Mouse (Mus musculus) CD4-positive, CD25-positive, alpha-beta regulatory T cell (primary cell): ENCODE measurements around the gene Elp4. TPM values are rescaled to one million over a fixed set of nuclear protein-coding genes. Genes with fewer than 3 reads are reported as not detected.

ENCODE experiments used
- polyA plus RNA-seq: library from polyadenylated mRNA; unstranded; fragments of 100-300 nt; shearing (Covaris generic); gene quantifications from one replicate; pipeline ENCODE4 v1.2.1, GENCODE M21; 2017

Elp4 gene
- 21.3 TPM for polyA plus RNA-seq

GRCm38 (mm10) chr2:105903896-105904756, at the start of gene Elp4, which contains the start of gene Immp1l:
Gene Elp4 (minus strand): TSS chr2:105904564.
Gene Immp1l (plus strand): TSS chr2:105904638.

DNA sequence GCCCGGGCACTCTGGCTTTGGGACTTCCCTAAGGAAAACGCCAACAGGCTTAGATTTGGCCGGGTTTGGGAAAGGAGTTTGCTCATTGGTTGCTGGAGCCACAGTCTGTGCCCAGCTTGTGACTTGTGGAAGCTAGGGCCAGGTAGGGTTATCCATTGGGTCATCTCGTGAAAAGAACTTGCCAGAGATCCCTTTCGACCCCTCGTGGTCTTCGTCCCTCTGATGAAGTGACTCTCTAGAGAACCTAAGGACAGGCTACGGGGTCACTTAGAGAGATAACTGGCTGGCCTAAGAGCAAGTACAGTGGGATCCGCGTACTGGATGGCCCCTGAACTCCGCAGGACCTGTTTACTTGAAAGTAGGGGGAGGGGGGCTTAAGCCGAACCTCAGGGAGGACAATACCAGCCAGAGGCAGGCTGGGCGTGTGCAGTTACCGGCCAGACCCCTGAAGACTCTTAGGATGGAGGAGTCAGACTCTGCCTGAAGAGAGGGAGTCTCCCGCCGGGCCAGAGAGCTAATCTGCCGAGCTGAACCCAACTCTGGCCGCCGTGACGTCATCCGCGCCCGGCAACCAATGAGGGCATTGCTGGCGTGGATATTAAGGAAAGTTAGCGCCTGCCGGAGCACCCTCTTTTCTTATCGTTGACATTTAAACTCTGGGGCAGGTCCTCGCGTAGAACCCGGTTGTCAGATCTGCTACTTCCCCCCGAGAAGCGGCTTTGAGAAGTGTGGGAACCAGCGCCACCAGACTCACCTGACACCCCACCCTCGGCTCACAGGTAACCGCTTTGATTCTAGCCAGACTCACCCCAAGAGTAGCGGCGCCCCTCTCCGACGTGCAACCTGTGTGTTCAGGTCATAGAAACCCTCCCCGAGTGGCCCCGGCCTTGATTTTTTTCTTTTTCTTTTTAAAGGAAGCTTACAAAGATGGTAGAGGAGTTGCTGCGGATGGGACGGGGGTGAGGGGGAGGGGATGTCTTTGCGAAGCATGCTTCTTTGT, 235.8 kb downstream of the Elp4 start, which contains the start of gene Pax6:
Pax6 (plus strand) TSS at position 630 of the 1,000 bp plus-strand sequence.

Other genes with a start within 250 kb of the Elp4 start
- 0.43 TPM for gene Pax6, start 235.7 kb downstream of the Elp4 start, polyA plus RNA-seq
- gene Immp1l, start 74 bp upstream of the Elp4 start, polyA plus RNA-seq = 76.0 TPM
- gene Dnajc24, start 99.0 kb upstream of the Elp4 start, polyA plus RNA-seq = 46.5 TPM